Mouse (Mus musculus) heart, adult 2 months (tissue): Measurements from ENCODE around the gene Zfp638. TPM values are rescaled to one million over a fixed set of nuclear protein-coding genes. Genes with fewer than 3 reads are reported as not detected.

Experiments used
- DNase-seq, 2 experiments: peaks; one replicate each; pipeline ENCODE4 v3.0.0; 2021
- H3K27ac ChIP-seq: fragments of 200-600 bp; 2 replicates; pipeline ENCODE4 v1.8.1; 2022
- H3K27me3 ChIP-seq: fragments of 200-500 bp; 2 replicates; pipeline ENCODE4 v1.6.1; 2012; ENCODE audit warnings: mild to moderate bottlenecking, low read length, inconsistent platforms, mixed read lengths; ENCODE audit not compliant: control insufficient read depth, insufficient read depth
- H3K36me3 ChIP-seq: fragments of 200-500 bp; 2 replicates; pipeline ENCODE4 v1.6.1; 2012; ENCODE audit warnings: low read length, inconsistent platforms; ENCODE audit not compliant: control insufficient read depth, insufficient read depth
- H3K4me1 ChIP-seq: fragments of 200-500 bp; 2 replicates; pipeline ENCODE4 v1.6.1; 2011; ENCODE audit warnings: low read length; ENCODE audit not compliant: control insufficient read depth, insufficient read depth
- H3K4me3 ChIP-seq: fragments of 200-600 bp; 2 replicates; pipeline ENCODE4 v1.8.1; 2022
- H3K79me2 ChIP-seq: fragments of 200-500 bp; replicated peaks from 2 replicates; pipeline ENCODE4 v1.6.1; 2012; ENCODE audit warnings: mild to moderate bottlenecking, inconsistent platforms, low read length, moderate library complexity, mixed read lengths; ENCODE audit not compliant: control insufficient read depth, insufficient read depth
- H3K9ac ChIP-seq: fragments of 200-500 bp; 2 replicates; pipeline ENCODE4 v1.6.1; 2012; ENCODE audit warnings: low read depth, mild to moderate bottlenecking, control low read depth, inconsistent platforms, low read length, mixed read lengths
- CTCF ChIP-seq: fragments of 200-600 bp; IDR thresholded peaks from 2 replicates; pipeline ENCODE4 v1.8.1; 2022; ENCODE audit warnings: antibody characterized with exemption, mild to moderate bottlenecking, moderate library complexity
- EP300 ChIP-seq: fragments of 200-500 bp; IDR thresholded peaks from 2 replicates; pipeline ENCODE4 v1.6.1; 2011; ENCODE audit warnings: low read depth, low read length, control low read depth; ENCODE audit not compliant: insufficient read depth
- POLR2A ChIP-seq: fragments of 200-500 bp; IDR thresholded peaks from 2 replicates; pipeline ENCODE4 v1.6.1; 2011; ENCODE audit warnings: mild to moderate bottlenecking, low read depth, low read length, control low read depth; ENCODE audit not compliant: insufficient read depth
- WGBS: fragments of 180-500 bp; shearing (Covaris S2); methylation state at CpG from one replicate; pipeline ENCODE4 v1.1.7; 2018; 5-methylcytosine and 5-hydroxymethylcytosine counted together
- intact Hi-C: fragments of 180-260 bp; cut with DNase I; formaldehyde crosslinking; loops from one replicate; pipeline ENCODE4 v1.15.1; 2025
- polyA plus RNA-seq: library from polyadenylated mRNA; depleted of rRNA; stranded (reverse); fragments of >200 nt; gene quantifications from 2 replicates; pipeline ENCODE4 v1.2.3, GENCODE M21; 2012
- total RNA-seq, 2 experiments: library from RNA; stranded (reverse); gene quantifications; 2 replicates each; pipeline ENCODE4 v1.2.3; 2021

Zfp638 gene
- total and polyA plus RNA-seq, 3 experiments: 7.3 to 55.2 (median 55.0) TPM

DNA sequence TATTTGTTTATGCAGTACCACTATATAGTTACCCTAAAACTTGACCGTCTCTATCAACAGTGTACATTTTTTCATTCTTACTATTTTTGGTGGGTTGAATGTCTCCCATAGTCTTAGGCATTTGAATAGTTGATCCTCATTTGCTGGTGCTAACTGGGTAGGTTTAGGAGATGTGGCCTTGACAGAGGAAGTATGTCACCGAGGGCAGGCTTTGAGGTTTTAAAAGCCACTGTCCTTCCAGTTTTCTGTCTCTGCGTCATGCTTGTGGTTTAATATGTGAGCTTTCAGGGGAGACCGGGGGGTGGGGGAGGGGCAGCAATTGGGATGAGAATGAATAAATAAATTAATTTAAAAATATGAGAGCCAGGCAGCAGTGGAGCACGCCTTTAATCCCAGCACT lies 24.3 kb downstream of the Zfp638 start:
- no peaks in the 10 kb centered on the region for H3K27me3 ChIP-seq
- no peak overlapping the region for H3K27ac ChIP-seq
- no peak overlapping the region for H3K9ac ChIP-seq
- 82% methylated on average over 5 of the region's 5 CpGs for WGBS
- H3K79me2 ChIP-seq: no peaks in the 10 kb centered on the region
- DNase-seq: no peak
- TF ChIP-seq CTCF (no peak), EP300 (no peak), POLR2A (no peak)
- no peaks in the 10 kb centered on the region for H3K36me3 ChIP-seq
- H3K4me1 ChIP-seq: no peaks in the 10 kb centered on the region
- intact Hi-C loops: no loop called here
- no peak overlapping the region for H3K4me3 ChIP-seq

- no peak overlapping the region for H3K27ac ChIP-seq
- H3K4me1 ChIP-seq: no peaks in the 10 kb centered on the region
- H3K79me2 ChIP-seq: no peaks in the 10 kb centered on the region
- DNase-seq: no peak
- no peaks in the 10 kb centered on the region for H3K27me3 ChIP-seq
- no peak overlapping the region for H3K4me3 ChIP-seq
- TF ChIP-seq POLR2A (no peak), CTCF (no peak), EP300 (no peak)
- 90% methylated on average over 2 of the region's 2 CpGs for WGBS
- H3K9ac ChIP-seq: no peak overlapping the region
- H3K36me3 ChIP-seq: no peaks in the 10 kb centered on the region
- intact Hi-C loops: no loop called here
These were observed 24.8 kb downstream of the Zfp638 start for GRCm38 (mm10) chr6:83891687-83892086.

GRCm38 (mm10) chr6:83893086-83893485 lies 26.2 kb downstream of the Zfp638 start:
- Histone ChIP-seq H3K79me2 (no peaks in the 10 kb centered on the region), H3K27ac (no peak overlapping the region), H3K4me1 (no peaks in the 10 kb centered on the region), H3K4me3 (no peak overlapping the region), H3K36me3 (no peaks in the 10 kb centered on the region), H3K27me3 (no peaks in the 10 kb centered on the region), H3K9ac (no peak overlapping the region)
- no peak for DNase-seq
- 96% methylated on average over 1 of the region's 1 CpGs for WGBS
- intact Hi-C loops: no loop called here
- no peak for TF ChIP-seq EP300

- H3K4me3 ChIP-seq: no peak overlapping the region
- 97% methylated on average over 1 of the region's 1 CpGs for WGBS
- no peak overlapping the region for H3K27ac ChIP-seq
- TF ChIP-seq POLR2A (no peak), CTCF (no peak), EP300 (no peak)
- no peaks in the 10 kb centered on the region for H3K4me1 ChIP-seq
- no peaks in the 10 kb centered on the region for H3K36me3 ChIP-seq
- DNase-seq: no peak
- no peaks in the 10 kb centered on the region for H3K79me2 ChIP-seq
- intact Hi-C loops: no loop called here
- H3K27me3 ChIP-seq: no peaks in the 10 kb centered on the region
- no peak overlapping the region for H3K9ac ChIP-seq
These were observed 26.7 kb downstream of the Zfp638 start for GRCm38 (mm10) chr6:83893584-83893983.

GRCm38 (mm10) chr6:83899142-83899541 lies 32.2 kb downstream of the Zfp638 start:
- no peak overlapping the region for H3K4me3 ChIP-seq
- DNase-seq: no peak
- H3K9ac ChIP-seq: no peak overlapping the region
- no peaks in the 10 kb centered on the region for H3K27me3 ChIP-seq
- H3K36me3 ChIP-seq: no peaks in the 10 kb centered on the region
- no peaks in the 10 kb centered on the region; the same call in 1 of the 2 replicates for H3K79me2 ChIP-seq
- no peak for TF ChIP-seq CTCF
- no peak for TF ChIP-seq POLR2A
- TF ChIP-seq EP300: no peak
- no peaks in the 10 kb centered on the region for H3K4me1 ChIP-seq
- intact Hi-C loops: no loop called here
- H3K27ac ChIP-seq: no peak overlapping the region
- 61% methylated on average over 4 of the region's 4 CpGs for WGBS

DNA sequence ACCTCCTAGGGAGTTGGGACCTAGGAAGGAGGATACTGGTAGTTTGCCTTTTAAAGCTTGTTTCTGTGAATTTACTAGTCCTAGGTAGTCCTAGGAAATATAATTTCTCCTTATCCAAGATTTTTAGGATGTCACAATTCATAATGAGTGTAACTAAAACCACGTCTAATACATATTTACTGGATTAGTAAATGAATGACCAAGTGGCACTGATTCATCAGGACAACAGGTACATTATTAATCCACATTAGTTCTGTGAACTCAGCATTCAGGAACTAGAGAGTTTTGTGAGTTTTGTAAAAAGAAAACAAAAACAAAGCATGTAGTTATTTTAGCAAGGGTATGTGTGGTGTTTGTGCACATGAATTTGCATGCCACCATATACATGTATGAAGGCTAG lies 38.4 kb downstream of the Zfp638 start:
- H3K27me3 ChIP-seq: no peaks in the 10 kb centered on the region
- H3K4me3 ChIP-seq: no peak overlapping the region
- H3K79me2 ChIP-seq: no peaks in the 10 kb centered on the region; the same call in 1 of the 2 replicates
- WGBS: 75% methylated on average over 1 of the region's 1 CpGs
- DNase-seq: no peak
- no peak overlapping the region for H3K27ac ChIP-seq
- TF ChIP-seq EP300 (no peak), POLR2A (no peak), CTCF (no peak)
- H3K4me1 ChIP-seq: no peaks in the 10 kb centered on the region
- H3K36me3 ChIP-seq: no peaks in the 10 kb centered on the region
- intact Hi-C loops: no loop called here
- H3K9ac ChIP-seq: no peak overlapping the region
